Mouse (Mus musculus) ES-Bruce4 (cell line): Measurements from ENCODE around the gene Cux2. TPM values are rescaled to one million over a fixed set of nuclear protein-coding genes. Genes with fewer than 3 reads are reported as not detected.
"Not testable (repeated sequence)": the region's sequence is repeated elsewhere in the genome, so short reads cannot be mapped to it uniquely, and the experiment has no call there.

ENCODE experiments used
- H3K27ac ChIP-seq: 2 replicates; pipeline ENCODE4 v1.5.1; 2012; ENCODE audit warnings: low read length, inconsistent platforms; ENCODE audit not compliant: insufficient read depth
- H3K27me3 ChIP-seq: 2 replicates; pipeline ENCODE4 v1.6.1; 2012; ENCODE audit warnings: mild to moderate bottlenecking, low read length, inconsistent platforms; ENCODE audit not compliant: control insufficient read depth, poor library complexity, insufficient read depth, severe bottlenecking
- H3K36me3 ChIP-seq: 2 replicates; pipeline ENCODE4 v1.6.1; 2012; ENCODE audit warnings: inconsistent platforms, mild to moderate bottlenecking, low read length, moderate library complexity; ENCODE audit not compliant: control insufficient read depth, poor library complexity, insufficient read depth, severe bottlenecking
- H3K4me1 ChIP-seq: one replicate; pipeline ENCODE4 v1.8.1; 2011; ENCODE audit warnings: low read length; ENCODE audit not compliant: control insufficient read depth, insufficient read depth
- H3K4me3 ChIP-seq: 2 replicates; pipeline ENCODE4 v1.5.1; 2011; ENCODE audit warnings: low read depth, mild to moderate bottlenecking, low read length
- H3K9ac ChIP-seq: 2 replicates; pipeline ENCODE4 v1.6.1; 2012; ENCODE audit warnings: low read depth, mild to moderate bottlenecking, inconsistent platforms; ENCODE audit not compliant: poor library complexity, severe bottlenecking
- H3K9me3 ChIP-seq: replicated peaks from 2 replicates; pipeline ENCODE4 v1.6.1; 2012; ENCODE audit warnings: mild to moderate bottlenecking, low read length, inconsistent platforms; ENCODE audit not compliant: control insufficient read depth, poor library complexity, insufficient read depth, severe bottlenecking
- CTCF ChIP-seq: IDR thresholded peaks from one replicate; pipeline ENCODE4 v1.8.1; 2011; ENCODE audit warnings: low read depth, low read length
- EP300 ChIP-seq: IDR thresholded peaks from 2 replicates; pipeline ENCODE4 v1.6.1; 2011; ENCODE audit warnings: low read depth, low read length; ENCODE audit not compliant: insufficient read depth
- POLR2A ChIP-seq: IDR thresholded peaks from one replicate; pipeline ENCODE4 v1.8.1; 2011; ENCODE audit warnings: low read length; ENCODE audit not compliant: insufficient read depth
- polyA plus RNA-seq: library from polyadenylated mRNA; stranded (reverse); fragments of >200 nt; gene quantifications from 2 replicates; pipeline ENCODE4 v1.2.4, GENCODE M21; 2011; ENCODE audit warnings: low read depth; ENCODE audit not compliant: missing spikeins, insufficient read depth, insufficient read length

Gene Cux2
- polyA plus RNA-seq, 1 experiment, result 3.6 TPM

DNA sequence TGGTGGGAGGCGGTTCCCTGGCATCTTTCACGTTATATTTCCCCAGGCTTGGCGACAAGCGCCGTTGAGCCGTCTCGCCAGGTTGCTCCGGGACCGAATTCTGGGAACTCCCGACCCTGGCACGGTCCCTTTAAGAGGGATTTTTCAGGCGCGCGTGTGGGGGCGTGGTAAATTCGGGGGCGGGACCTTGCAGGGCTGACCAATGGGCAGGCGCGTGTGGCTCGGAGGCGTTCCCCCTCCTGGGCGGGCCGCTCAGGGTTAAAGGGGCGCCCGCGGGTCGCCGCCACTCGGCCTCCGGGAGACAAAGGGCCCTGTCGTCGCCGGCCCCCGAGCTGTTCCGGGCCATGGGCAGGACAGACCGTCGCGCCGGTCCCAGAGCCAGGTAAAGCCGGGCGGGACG is 201.2 kb downstream of the Cux2 start, which contains the start of gene Pheta1:
TSS of gene Pheta1 (plus strand) at position 242 of the 400 bp plus-strand sequence.
- H3K27me3 ChIP-seq, result no peaks in the 10 kb centered on the region
- TF ChIP-seq POLR2A, result peak; percentile 76
- TF ChIP-seq CTCF, result no peak
- peaks cover 4% of the 10 kb centered on the region for H3K4me1 ChIP-seq
- no peaks in the 10 kb centered on the region for H3K36me3 ChIP-seq
- H3K9ac ChIP-seq, result peak within 1 kb of the TSS; percentile 81
- peak within 1 kb of the TSS; percentile 65 for H3K27ac ChIP-seq
- H3K9me3 ChIP-seq, result no peaks in the 10 kb centered on the region
- peak within 1 kb of the TSS; percentile 89 for H3K4me3 ChIP-seq

- no peaks in the 10 kb centered on the region for H3K27me3 ChIP-seq
- peak overlapping the region; percentile 81 for H3K9ac ChIP-seq
- peaks cover 6% of the 10 kb centered on the region for H3K4me1 ChIP-seq
- no peaks in the 10 kb centered on the region for H3K36me3 ChIP-seq
- H3K4me3 ChIP-seq, result peak overlapping the region; percentile 59
- no peaks in the 10 kb centered on the region for H3K9me3 ChIP-seq
- TF ChIP-seq EP300, result no peak
- peak; percentile 4 for TF ChIP-seq CTCF
- peak overlapping the region; percentile 65 for H3K27ac ChIP-seq
Measured at GRCm38 (mm10) chr5:121848035-121848519, 201.8 kb downstream of the Cux2 start.

DNA sequence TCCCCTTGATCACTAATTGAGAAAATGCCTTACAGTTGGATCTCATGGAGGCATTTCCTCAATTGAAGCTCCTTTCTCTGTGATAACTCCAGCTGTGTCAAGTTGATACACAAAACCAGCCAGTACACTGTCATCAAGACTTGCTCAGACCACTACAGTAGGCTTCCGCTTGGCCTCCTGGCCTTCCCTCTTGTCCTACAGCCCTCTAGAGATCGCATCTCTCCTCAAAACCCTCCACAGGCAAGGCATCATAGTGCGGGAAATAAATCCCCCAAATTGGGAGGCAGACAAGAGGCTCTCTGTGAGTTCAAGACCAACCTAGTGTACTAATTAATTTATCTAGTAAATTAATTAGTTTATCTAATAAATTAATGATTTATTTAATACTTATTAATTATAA is 202.6 kb downstream of the Cux2 start:
- H3K4me1 ChIP-seq, H3K9me3 ChIP-seq, H3K36me3 ChIP-seq, H3K4me3 ChIP-seq, H3K27me3 ChIP-seq, H3K9ac ChIP-seq, H3K27ac ChIP-seq: not testable (repeated sequence)

GRCm38 (mm10) chr5:121846322-121846721 is 203.6 kb downstream of the Cux2 start:
- Histone ChIP-seq H3K27me3 (no peaks in the 10 kb centered on the region), H3K9me3 (no peaks in the 10 kb centered on the region), H3K36me3 (no peaks in the 10 kb centered on the region), H3K9ac (no peak overlapping the region), H3K4me3 (0 out of 2 replicates have a peak overlapping the region, but pooled peaks have one; percentile 19), H3K27ac (no peak overlapping the region), H3K4me1 (peaks cover 6% of the 10 kb centered on the region)
- TF ChIP-seq CTCF, result no peak
- no peak for TF ChIP-seq POLR2A
- TF ChIP-seq EP300, result no peak

DNA sequence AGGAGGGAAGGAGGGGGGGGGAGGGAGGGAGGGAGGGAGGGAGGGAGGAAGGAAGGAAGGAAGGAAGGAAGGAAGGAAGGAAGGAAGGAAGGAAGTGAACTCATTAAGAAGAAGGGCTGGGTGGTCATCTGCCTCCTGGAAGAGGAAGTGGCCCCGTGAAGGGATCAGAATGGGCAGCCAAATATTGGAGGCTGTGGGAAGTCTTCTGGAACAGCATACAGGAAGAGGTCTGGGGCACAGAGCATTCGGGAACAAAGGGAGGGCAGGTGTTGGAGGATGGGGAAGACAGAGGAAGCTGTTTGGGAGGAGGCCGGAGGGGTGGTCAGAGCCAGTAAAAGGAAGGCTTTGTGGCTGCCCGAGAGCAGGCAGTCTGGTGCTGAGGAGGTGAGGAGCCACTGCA is 204.5 kb downstream of the Cux2 start:
- Histone ChIP-seq H3K4me1 (peaks cover 6% of the 10 kb centered on the region), H3K27me3 (no peaks in the 10 kb centered on the region)

DNA sequence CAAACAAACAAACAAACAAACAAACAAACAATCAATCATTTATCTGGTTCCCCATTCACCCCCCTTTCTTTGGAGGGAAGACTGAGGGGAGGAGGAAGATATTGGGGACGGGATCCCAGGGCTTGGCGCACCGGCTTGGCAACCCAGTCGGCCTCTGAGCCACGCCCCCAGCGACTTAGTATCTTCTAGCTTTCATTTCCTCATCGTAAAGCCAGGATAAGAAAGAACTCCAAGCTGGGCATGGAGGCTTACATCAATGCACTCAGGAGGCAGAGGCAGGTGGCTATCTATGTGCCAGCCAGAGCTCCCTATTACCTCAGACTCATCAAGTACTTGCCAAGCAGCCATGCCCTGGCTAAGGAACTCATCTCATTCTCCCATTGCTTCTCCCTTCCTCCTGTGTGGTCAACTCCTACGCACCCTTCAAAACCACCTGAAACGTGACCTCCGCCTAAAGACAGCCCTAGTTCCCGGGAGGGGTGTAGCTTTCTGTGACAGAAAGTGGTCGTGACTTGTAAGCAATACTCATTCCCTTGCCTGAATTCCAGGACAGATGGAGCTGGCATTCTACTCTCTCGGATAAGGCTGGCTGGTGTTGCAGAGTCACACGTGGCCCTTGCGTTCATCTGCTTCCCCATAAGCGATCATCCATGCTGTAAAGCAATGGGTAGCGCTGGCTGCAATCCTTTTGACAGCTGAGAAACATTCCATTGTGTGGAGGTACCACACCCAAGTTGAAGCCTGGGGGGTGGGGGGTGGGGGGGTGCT is 206.6 kb downstream of the Cux2 start:
- Histone ChIP-seq H3K4me1 (peaks cover 6% of the 10 kb centered on the region), H3K27me3 (no peaks in the 10 kb centered on the region), H3K9me3 (no peaks in the 10 kb centered on the region), H3K36me3 (no peaks in the 10 kb centered on the region), H3K9ac (no peak overlapping the region), H3K4me3 (peak overlapping the region; percentile 19), H3K27ac (no peak overlapping the region)
- TF ChIP-seq POLR2A, result no peak
- TF ChIP-seq EP300, result no peak
- no peak for TF ChIP-seq CTCF

More for the DNA sequence above, 204.5 kb downstream of the Cux2 start:
- no peak overlapping the region for H3K27ac ChIP-seq
- H3K9me3 ChIP-seq, result no peaks in the 10 kb centered on the region
- H3K36me3 ChIP-seq, result no peaks in the 10 kb centered on the region
- no peak for TF ChIP-seq POLR2A
- H3K4me3 ChIP-seq, result 0 out of 2 replicates have a peak overlapping the region, but pooled peaks have one; percentile 2
- H3K9ac ChIP-seq, result no peak overlapping the region
